Mouse (Mus musculus): Measurements from ENCODE around the gene Fam13a.

- no peak for TF ChIP-seq CTCF (IDR thresholded peaks at IDR 0.05; ENCODE audit: extremely low read depth, insufficient read depth, low read length)
- no peak for TF ChIP-seq POLR2A (IDR thresholded peaks at IDR 0.05; ENCODE audit: extremely low read depth, insufficient read depth, low read length)
Measured at GRCm38 (mm10) chr6:59072096-59073060, 48.0 kb upstream of the Fam13a start.
